Mouse (Mus musculus) heart, adult 2 months (tissue): ENCODE measurements around the gene Maml1.

Source experiments
- EP300 ChIP-seq: fragments of 200-500 bp; IDR thresholded peaks from 2 replicates; pipeline ENCODE4 v1.6.1; 2011; ENCODE audit warnings: low read depth, low read length, control low read depth; ENCODE audit not compliant: insufficient read depth
- POLR2A ChIP-seq: fragments of 200-500 bp; IDR thresholded peaks from 2 replicates; pipeline ENCODE4 v1.6.1; 2011; ENCODE audit warnings: mild to moderate bottlenecking, low read depth, low read length, control low read depth; ENCODE audit not compliant: insufficient read depth

DNA sequence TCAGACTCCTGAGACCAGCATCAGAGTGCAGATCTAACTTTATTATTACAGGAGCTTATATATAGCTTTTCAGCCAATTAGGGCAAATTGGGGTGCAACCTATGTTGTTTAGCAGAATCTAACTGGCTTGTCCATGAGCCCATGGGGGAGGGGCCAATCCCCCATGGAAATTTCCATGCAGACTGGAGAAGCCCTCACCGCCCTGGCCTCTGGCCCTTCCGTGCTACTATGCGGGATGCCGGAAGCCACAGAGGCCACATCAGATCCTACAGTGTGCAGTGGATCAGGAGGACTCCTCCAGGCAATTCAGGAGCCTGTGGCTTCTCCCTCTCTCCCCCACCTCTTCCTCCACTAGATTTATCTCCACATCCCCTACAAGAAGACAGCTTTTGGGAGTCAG lies 74.3 kb downstream of the Maml1 start:
- no peak for TF ChIP-seq EP300
- no peak for TF ChIP-seq POLR2A
